Mouse (Mus musculus): ENCODE results near the gene Gabrb2.

Gabrb2 gene

GRCm38 (mm10) chr11:42581123-42581522, 161.6 kb downstream of the Gabrb2 start:
- H3K27me3 ChIP-seq (ENCODE audit: control insufficient read depth, insufficient read depth, low read length, poor library complexity, severe bottlenecking): no peaks in the 10 kb centered on the region
- no peaks in the 10 kb centered on the region for H3K36me3 ChIP-seq (ENCODE audit: control insufficient read depth, insufficient read depth, low read length, poor library complexity, severe bottlenecking)
- no peak for DNase-seq (ENCODE audit: low read depth, low spot score)

GRCm38 (mm10) chr11:42581753-42582152, 162.2 kb downstream of the Gabrb2 start:
- Histone ChIP-seq H3K27me3 (ENCODE audit: control insufficient read depth, insufficient read depth, low read length, poor library complexity, severe bottlenecking) (no peaks in the 10 kb centered on the region), H3K36me3 (ENCODE audit: control insufficient read depth, insufficient read depth, low read length, poor library complexity, severe bottlenecking) (no peaks in the 10 kb centered on the region)
- no peak for DNase-seq (ENCODE audit: low read depth, low spot score)

GRCm38 (mm10) chr11:42592418-42592817, 172.9 kb downstream of the Gabrb2 start:
- no peaks in the 10 kb centered on the region for H3K27me3 ChIP-seq (ENCODE audit: control insufficient read depth, insufficient read depth, low read length, poor library complexity, severe bottlenecking)
- no peaks in the 10 kb centered on the region for H3K36me3 ChIP-seq (ENCODE audit: control insufficient read depth, insufficient read depth, low read length, poor library complexity, severe bottlenecking)
- DNase-seq (ENCODE audit: low read depth, low spot score): no peak

GRCm38 (mm10) chr11:42606225-42606624, 186.7 kb downstream of the Gabrb2 start:
- no peak for DNase-seq (ENCODE audit: low read depth, low spot score)
- H3K27me3 ChIP-seq (ENCODE audit: control insufficient read depth, insufficient read depth, low read length, poor library complexity, severe bottlenecking): no peaks in the 10 kb centered on the region
- H3K36me3 ChIP-seq (ENCODE audit: control insufficient read depth, insufficient read depth, low read length, poor library complexity, severe bottlenecking): no peaks in the 10 kb centered on the region

GRCm38 (mm10) chr11:42609128-42609763, 189.7 kb downstream of the Gabrb2 start:
- Histone ChIP-seq H3K27me3 (ENCODE audit: control insufficient read depth, insufficient read depth, low read length, poor library complexity, severe bottlenecking) (no peaks in the 10 kb centered on the region), H3K36me3 (ENCODE audit: control insufficient read depth, insufficient read depth, low read length, poor library complexity, severe bottlenecking) (no peaks in the 10 kb centered on the region)
- no peak for DNase-seq (ENCODE audit: low read depth, low spot score)

GRCm38 (mm10) chr11:42618195-42618594, 198.6 kb downstream of the Gabrb2 start:
- DNase-seq (ENCODE audit: low read depth, low spot score): no peak
- no peaks in the 10 kb centered on the region for H3K27me3 ChIP-seq (ENCODE audit: control insufficient read depth, insufficient read depth, low read length, poor library complexity, severe bottlenecking)
- no peaks in the 10 kb centered on the region for H3K36me3 ChIP-seq (ENCODE audit: control insufficient read depth, insufficient read depth, low read length, poor library complexity, severe bottlenecking)

- DNase-seq (ENCODE audit: low read depth, low spot score): no peak
- Histone ChIP-seq H3K27me3 (ENCODE audit: control insufficient read depth, insufficient read depth, low read length, poor library complexity, severe bottlenecking) (no peaks in the 10 kb centered on the region), H3K36me3 (ENCODE audit: control insufficient read depth, insufficient read depth, low read length, poor library complexity, severe bottlenecking) (no peaks in the 10 kb centered on the region)
These were observed 201.6 kb downstream of the Gabrb2 start for GRCm38 (mm10) chr11:42621109-42621508.

DNA sequence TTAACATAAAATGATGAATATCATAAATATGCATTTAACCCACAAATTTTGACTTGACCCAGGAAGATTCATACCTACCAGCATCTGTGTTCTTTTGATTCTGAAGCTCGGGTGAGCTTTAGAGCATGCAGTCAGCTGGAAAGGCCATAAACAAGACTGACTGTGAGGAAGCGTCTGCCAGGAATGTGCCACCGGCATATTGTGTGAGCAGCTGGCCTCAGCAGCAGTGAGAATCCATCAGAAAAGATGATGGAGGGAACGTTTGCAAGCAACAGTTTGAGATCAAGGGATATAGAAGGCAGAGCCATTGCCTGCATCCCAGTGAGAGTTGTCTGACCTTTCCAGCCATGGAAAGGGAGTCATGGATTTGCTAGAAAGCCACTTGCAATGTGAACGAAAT, 230.6 kb downstream of the Gabrb2 start:
- Histone ChIP-seq H3K36me3 (ENCODE audit: control insufficient read depth, insufficient read depth, low read length, poor library complexity, severe bottlenecking) (no peaks in the 10 kb centered on the region), H3K27me3 (ENCODE audit: control insufficient read depth, insufficient read depth, low read length, poor library complexity, severe bottlenecking) (no peaks in the 10 kb centered on the region)
- no peak for DNase-seq (ENCODE audit: low read depth, low spot score)

DNA sequence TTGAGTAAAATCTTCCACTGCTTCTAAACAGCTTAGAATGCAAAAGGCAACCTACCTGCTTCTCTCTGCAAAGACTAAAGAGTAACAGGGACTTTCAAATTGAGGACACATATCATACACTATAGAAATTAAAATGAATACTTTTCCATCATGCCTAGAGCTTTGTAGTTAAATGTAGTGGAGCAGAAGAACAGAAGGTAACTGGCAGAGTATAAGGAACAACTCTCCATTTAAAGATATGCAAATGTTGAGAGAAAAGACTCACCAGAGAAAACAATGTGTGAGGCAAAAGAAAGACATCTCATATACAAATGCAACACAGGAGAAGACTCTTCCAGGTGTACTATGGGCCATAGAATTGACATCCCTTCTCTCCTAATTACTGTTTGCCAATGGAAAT, 232.0 kb downstream of the Gabrb2 start:
- Histone ChIP-seq H3K27me3 (ENCODE audit: control insufficient read depth, insufficient read depth, low read length, poor library complexity, severe bottlenecking) (no peaks in the 10 kb centered on the region), H3K36me3 (ENCODE audit: control insufficient read depth, insufficient read depth, low read length, poor library complexity, severe bottlenecking) (no peaks in the 10 kb centered on the region)
- DNase-seq (ENCODE audit: low read depth, low spot score): no peak

DNA sequence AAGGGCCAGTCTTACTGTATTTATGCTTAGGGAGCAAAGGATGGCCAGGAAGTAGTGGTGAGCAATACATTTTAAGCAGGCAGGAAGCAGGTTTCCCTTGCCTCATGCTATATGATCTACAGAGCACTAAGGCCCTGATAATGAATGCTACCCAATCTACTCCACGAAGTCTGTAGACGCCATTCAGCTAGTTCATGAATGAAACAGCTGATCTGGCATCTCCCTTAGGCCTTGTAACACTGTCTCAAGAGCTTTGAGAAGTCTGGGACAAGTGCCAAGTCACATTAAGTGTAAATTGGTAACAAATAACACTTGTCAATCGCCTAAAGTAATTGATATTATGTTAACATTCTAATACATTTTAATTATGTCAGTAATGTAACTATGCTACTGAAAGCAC, 234.6 kb downstream of the Gabrb2 start:
- DNase-seq (ENCODE audit: low read depth, low spot score): no peak
- Histone ChIP-seq H3K27me3 (ENCODE audit: control insufficient read depth, insufficient read depth, low read length, poor library complexity, severe bottlenecking) (no peaks in the 10 kb centered on the region), H3K36me3 (ENCODE audit: control insufficient read depth, insufficient read depth, low read length, poor library complexity, severe bottlenecking) (no peaks in the 10 kb centered on the region)

DNA sequence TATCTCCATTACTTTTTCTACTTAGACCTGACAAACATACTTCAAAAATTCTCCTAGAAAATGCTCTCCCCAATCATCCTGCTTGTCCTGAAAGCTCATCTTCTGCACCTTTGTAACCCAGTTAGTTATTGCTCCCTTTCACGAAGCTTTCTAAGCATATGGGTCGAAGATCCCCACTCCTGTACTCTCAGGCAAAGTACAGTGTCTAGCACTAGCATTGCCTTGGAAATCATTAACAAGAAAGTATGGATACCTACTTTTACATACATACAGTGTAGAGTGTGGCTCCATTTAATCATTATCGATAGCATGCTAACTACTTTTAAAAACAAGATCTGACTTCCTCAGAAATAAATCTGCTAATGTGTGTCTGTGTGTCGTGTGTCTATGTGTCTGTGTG, 249.1 kb downstream of the Gabrb2 start:
- Histone ChIP-seq H3K27me3 (ENCODE audit: control insufficient read depth, insufficient read depth, low read length, poor library complexity, severe bottlenecking) (no peaks in the 10 kb centered on the region), H3K36me3 (ENCODE audit: control insufficient read depth, insufficient read depth, low read length, poor library complexity, severe bottlenecking) (no peaks in the 10 kb centered on the region)
- DNase-seq (ENCODE audit: low read depth, low spot score): no peak

All from splenic B cell, adult 2 months (primary cell).